Mouse (Mus musculus) CD4-positive, CD25-positive, alpha-beta regulatory T cell (primary cell): ENCODE results near the gene Crygf. TPM values are rescaled to one million over a fixed set of nuclear protein-coding genes. Genes with fewer than 3 reads are reported as not detected.

Experiments used
- polyA plus RNA-seq: library from polyadenylated mRNA; unstranded; fragments of 100-300 nt; shearing (Covaris generic); gene quantifications from one replicate; pipeline ENCODE4 v1.2.1, GENCODE M21; 2017

Gene Crygf
- polyA plus RNA-seq = not detected

DNA sequence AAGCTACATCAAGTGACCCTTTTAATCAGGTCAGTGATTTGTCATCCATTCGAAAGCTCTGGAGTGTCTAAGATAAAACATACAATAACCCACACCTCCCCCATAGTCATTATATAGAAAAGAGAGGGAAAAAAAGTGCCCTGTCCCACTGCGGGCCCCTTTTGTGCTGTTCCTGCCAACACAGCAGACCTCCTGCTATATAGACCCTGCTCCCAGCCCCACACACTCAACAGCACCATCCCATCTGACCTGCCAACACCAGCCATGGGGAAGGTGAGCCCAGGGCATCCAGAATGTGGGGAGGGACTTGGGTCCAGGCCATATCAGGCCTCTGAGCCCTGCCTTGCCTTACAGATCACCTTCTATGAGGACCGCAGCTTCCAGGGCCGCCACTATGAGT is at the start of gene Crygf:
TSS of gene Crygf (plus strand) at position 227 of the 400 bp plus-strand sequence.

Other genes with a start within 250 kb of the Crygf start
- gene Map2, start 248.8 kb downstream of the Crygf start, polyA plus RNA-seq = 1.3 TPM